Comparison of ENCODE assay signal across 26 mouse cellular contexts in genomic region chr17:73055611-73056010, GRCm38 (mm10). TPM values are rescaled to one million over a fixed set of nuclear protein-coding genes. Genes with fewer than 3 reads are reported as not detected.
DNase-seq lines count a peak whose midpoint lies in the region; ATAC-seq lines count a peak whose summit lies in the region.
"Had no signal": no experiment of that assay in that cellular context is flagged by ENCODE, and none has a peak within 500 bp of the region (broad histone marks: within the 10 kb centered on the region; RNA-seq: fewer than 3 reads in every experiment).

No protein-coding gene starts in this region.

- H3K9ac ChIP-seq in heart, embryonic 11.5 days (ENCODE audit: low read depth, low read length): no peak overlapping the region
- H3K9ac ChIP-seq in kidney, embryonic 15.5 days: no peak overlapping the region
- H3K9ac ChIP-seq: embryonic facial prominence, embryonic 13.5 days; forebrain, embryonic 12.5 days; forebrain, embryonic 15.5 days; heart, embryonic 12.5 days; heart, embryonic 15.5 days; hindbrain, embryonic 14.5 days had no signal

- peak; percentile 73 for DNase-seq in heart, adult 11 months
- DNase-seq in kidney, adult 18-20 months: no peak
- DNase-seq in thymus, postnatal 25 days: peak; percentile 23
- no peak for DNase-seq in thymus, postnatal 10 days (ENCODE audit: low spot score in 2 of 2)
- no peak for DNase-seq in retina, postnatal 1 day
- DNase-seq: adrenal gland, adult 2 months; adrenal gland, postnatal 14 days; cerebellum, adult 11-12 months; cerebellum, adult 8-10 months; cerebellum, postnatal 10 days; cerebellum, postnatal 36 days; embryo, embryonic 11 days; gastrocnemius, postnatal 25 days; heart, postnatal 10 days had no signal

- no peaks in the 10 kb centered on the region for H3K27me3 ChIP-seq in heart, embryonic 11.5 days (ENCODE audit: control insufficient read depth, insufficient read depth, low read length)
- no peaks in the 10 kb centered on the region for H3K27me3 ChIP-seq in kidney, embryonic 15.5 days
- H3K27me3 ChIP-seq: forebrain, embryonic 12.5 days; forebrain, embryonic 15.5 days; heart, embryonic 12.5 days; heart, embryonic 15.5 days had no signal

- H3K4me2 ChIP-seq in heart, embryonic 11.5 days: no peak overlapping the region
- H3K4me2 ChIP-seq in kidney, embryonic 15.5 days: no peak overlapping the region
- H3K4me2 ChIP-seq: embryonic facial prominence, embryonic 13.5 days; forebrain, embryonic 12.5 days; forebrain, embryonic 15.5 days; heart, embryonic 12.5 days; heart, embryonic 15.5 days; hindbrain, embryonic 14.5 days had no signal

- H3K27ac ChIP-seq in heart, embryonic 11.5 days (ENCODE audit: low read depth, low read length): no peak overlapping the region
- H3K27ac ChIP-seq in kidney, embryonic 15.5 days: peak overlapping the region; percentile 86
- H3K27ac ChIP-seq: embryonic facial prominence, embryonic 10.5 days; embryonic facial prominence, embryonic 13.5 days; forebrain, embryonic 12.5 days; forebrain, embryonic 15.5 days; heart, adult 2 months; hindbrain, embryonic 14.5 days; hindbrain, postnatal 0 days had no signal

- no peak overlapping the region for H3K4me3 ChIP-seq in heart, embryonic 11.5 days (ENCODE audit: low read depth, low read length)
- H3K4me3 ChIP-seq in kidney, embryonic 15.5 days (replicated peaks): no peak overlapping the region
- H3K4me3 ChIP-seq: embryonic facial prominence, embryonic 10.5 days; embryonic facial prominence, embryonic 13.5 days; erythroblast, embryonic 14.5 days; forebrain, embryonic 12.5 days; forebrain, embryonic 15.5 days; heart, adult 2 months; heart, embryonic 12.5 days; heart, embryonic 15.5 days had no signal

- H3K9me3 ChIP-seq in heart, embryonic 11.5 days (replicated peaks; ENCODE audit: control insufficient read depth, low read length): no peaks in the 10 kb centered on the region; the same call in 1 of the 2 replicates
- H3K9me3 ChIP-seq in kidney, embryonic 15.5 days (replicated peaks): no peaks in the 10 kb centered on the region; the same call in 1 of the 2 replicates
- H3K9me3 ChIP-seq: embryonic facial prominence, embryonic 10.5 days; embryonic facial prominence, embryonic 13.5 days; forebrain, embryonic 12.5 days; forebrain, embryonic 15.5 days; heart, embryonic 12.5 days; heart, embryonic 15.5 days had no signal

- peaks cover 9% of the 10 kb centered on the region; the same call in 1 of the 2 replicates for H3K4me1 ChIP-seq in heart, embryonic 11.5 days (ENCODE audit: control insufficient read depth, insufficient read depth, low read length)
- H3K4me1 ChIP-seq in kidney, embryonic 15.5 days: peaks cover 32% of the 10 kb centered on the region
- H3K4me1 ChIP-seq: forebrain, embryonic 15.5 days had no signal

- no peaks in the 10 kb centered on the region for H3K36me3 ChIP-seq in heart, embryonic 11.5 days (ENCODE audit: control insufficient read depth, insufficient read depth, low read length)
- no peaks in the 10 kb centered on the region for H3K36me3 ChIP-seq in kidney, embryonic 15.5 days
- H3K36me3 ChIP-seq: embryonic facial prominence, embryonic 10.5 days; embryonic facial prominence, embryonic 13.5 days; forebrain, embryonic 12.5 days; forebrain, embryonic 15.5 days; heart, embryonic 12.5 days; heart, embryonic 15.5 days had no signal

- WGBS in heart, embryonic 11.5 days (ENCODE audit: insufficient replicate concordance): 64% methylated on average over 6 of the region's 6 CpGs
- WGBS in kidney, embryonic 15.5 days: 70% methylated on average over 6 of the region's 6 CpGs

- no peak for ATAC-seq in heart, embryonic 11.5 days (replicated peaks; ENCODE audit: insufficient number of reproducible peaks, low FRiP score, low TSS enrichment)
- no peak for ATAC-seq in kidney, embryonic 15.5 days (replicated peaks; ENCODE audit: low FRiP score)
- ATAC-seq: forebrain, embryonic 15.5 days; hindbrain, postnatal 0 days had no signal

RNA-seq across cellular contexts. Expression of gene Lclat1, which starts 52.2 kb away (rescaled TPM):
- polyA plus RNA-seq in heart, embryonic 11.5 days (2014; fragmentation: Nextera tagmentation; extraction: Ambion mirVana): 38.3 and 51.0 TPM in 2 replicates
- 17.0 and 17.3 TPM in 2 replicates for polyA plus RNA-seq in kidney, embryonic 15.5 days (2015; fragmentation: Nextera tagmentation; extraction: Ambion mirVana)
- polyA plus RNA-seq: erythroblast, embryonic 14.5 days had no signal

Comparison
In these comparisons a context has a peak if more than half of its experiments do, and no peak if none do; other contexts are left out.
1. DNase-seq: peak in heart, adult 11 months (single experiment) and thymus, postnatal 25 days (single experiment); none in kidney, adult 18-20 months (single experiment), thymus, postnatal 10 days (0 of 2) and retina, postnatal 1 day (single experiment).